Mouse (Mus musculus): ENCODE results near the gene March4. TPM values are rescaled to one million over a fixed set of nuclear protein-coding genes. Genes with fewer than 3 reads are reported as not detected.

March4 gene
- polyA plus RNA-seq, 1 experiment = 0.01 TPM

DNA sequence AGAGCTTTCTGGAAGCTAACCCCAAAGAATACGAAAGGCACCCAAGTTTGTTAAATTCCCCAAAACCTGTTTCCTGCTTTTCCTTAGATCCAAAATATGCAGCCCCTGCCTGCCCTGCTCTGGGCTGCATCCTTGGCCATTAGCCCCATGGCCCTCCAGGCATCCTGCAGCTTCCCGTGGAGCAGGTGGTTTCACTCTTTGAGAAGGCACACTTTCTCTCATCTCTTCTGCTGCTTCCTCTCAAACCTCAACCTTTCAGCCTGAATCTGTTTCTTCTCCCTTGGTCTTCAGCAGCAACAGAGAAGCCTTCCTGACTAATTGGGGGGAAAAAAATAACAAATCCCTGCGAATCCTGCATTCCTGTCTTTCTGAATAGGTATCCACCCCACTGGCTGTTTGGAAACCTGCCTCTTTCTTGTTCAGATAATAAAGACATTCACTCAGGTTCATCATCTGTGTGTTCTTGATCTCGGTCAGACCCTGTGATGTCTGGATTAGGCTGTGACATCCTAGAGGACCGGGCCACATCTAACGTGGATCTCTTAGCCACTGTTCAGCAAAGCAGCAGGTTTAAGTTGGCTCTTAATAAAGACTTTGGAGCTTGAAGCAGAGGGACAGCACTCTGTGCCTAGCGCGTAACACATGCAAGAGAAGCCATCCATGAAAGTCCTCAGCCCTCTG, 6.1 kb downstream of the March4 start:
- DNase-seq (ENCODE audit: low read depth) = no peak

DNA sequence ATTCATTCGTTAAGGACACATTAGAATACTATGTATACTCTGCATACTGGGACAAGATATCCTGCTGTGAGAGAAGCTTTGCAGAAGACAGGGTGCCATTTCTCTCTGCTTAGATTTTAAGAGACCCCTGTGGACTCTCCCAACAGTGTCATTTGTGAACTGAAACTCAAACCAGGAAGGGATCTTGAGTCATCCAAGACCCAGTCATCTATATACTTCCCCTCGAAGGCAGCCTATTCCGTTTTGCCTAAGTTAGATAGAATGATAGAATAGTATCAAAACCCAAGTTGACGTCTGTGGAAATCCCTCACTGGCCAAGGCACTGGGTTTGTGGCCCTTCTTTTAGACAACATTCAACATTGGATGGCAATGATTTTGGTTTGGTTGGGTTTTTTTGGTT, 7.5 kb downstream of the March4 start:
- no peak for DNase-seq (ENCODE audit: low read depth)

DNA sequence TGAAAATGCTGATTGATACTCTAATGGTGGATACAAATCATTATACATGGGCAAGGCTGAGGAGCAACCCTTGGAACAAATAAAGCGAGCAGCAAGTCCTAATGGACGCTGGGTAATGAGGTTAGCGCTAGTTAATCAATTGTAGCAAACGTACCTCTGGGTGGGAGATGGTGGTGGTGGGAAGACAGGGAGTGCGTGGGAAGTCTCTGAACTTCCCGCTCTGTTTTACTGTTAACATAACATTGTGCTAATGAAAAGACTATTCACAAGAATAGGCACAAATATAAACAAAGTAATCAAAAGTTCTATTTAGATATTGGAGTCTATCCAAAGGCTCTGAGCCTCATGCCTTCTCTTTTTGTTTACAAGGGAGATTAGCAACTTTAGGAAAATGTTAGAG, 13.1 kb downstream of the March4 start:
- DNase-seq (ENCODE audit: low read depth) = no peak

- no peak for DNase-seq (ENCODE audit: low read depth)
Observed at GRCm38 (mm10) chr1:72510778-72511520, 25.8 kb downstream of the March4 start.

DNA sequence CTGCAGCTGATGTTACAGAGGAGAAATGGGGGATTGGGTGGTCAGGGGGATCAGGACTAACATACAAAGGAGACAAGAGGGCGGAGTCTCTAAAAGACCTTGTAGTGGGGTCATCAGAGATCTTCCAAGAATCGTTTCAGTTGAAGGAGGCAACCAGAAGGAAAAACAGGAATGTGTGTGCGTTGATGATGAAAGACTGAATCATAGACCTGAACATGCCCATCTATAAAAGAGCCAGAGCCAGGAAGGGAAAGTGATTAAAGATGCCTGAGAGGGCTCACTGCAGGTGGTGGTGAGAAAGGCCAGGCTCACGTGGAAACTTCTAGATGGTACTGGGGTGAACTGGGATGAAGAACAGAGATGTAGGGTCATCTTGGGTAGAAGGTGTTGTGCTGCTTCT, 27.2 kb downstream of the March4 start:
- DNase-seq (ENCODE audit: low read depth) = no peak

GRCm38 (mm10) chr1:72507670-72508069, 29.1 kb downstream of the March4 start:
- no peak for DNase-seq (ENCODE audit: low read depth)

GRCm38 (mm10) chr1:72506202-72506601, 30.5 kb downstream of the March4 start:
- DNase-seq (ENCODE audit: low read depth) = no peak

GRCm38 (mm10) chr1:72497609-72498008, 39.1 kb downstream of the March4 start:
- DNase-seq (ENCODE audit: low read depth) = peak; percentile 70

DNA sequence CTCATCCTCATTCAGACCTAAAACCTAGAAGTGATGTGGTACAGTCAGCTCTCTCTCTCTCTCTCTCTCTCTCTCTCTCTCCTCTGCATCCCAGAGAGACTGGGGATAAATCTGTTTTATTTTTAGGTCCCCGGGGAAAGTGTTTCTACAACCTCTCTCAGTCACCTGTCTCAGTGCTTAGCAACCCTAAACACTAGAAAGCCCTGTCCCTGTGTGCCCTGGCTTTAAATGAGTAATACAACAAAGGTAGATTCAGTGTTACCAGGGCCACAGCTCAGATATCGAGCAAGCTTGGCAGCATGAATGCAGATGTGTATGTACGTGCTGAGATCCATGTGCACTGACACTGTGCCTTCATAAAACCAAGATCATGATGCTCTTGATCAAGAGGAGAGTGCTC, 43.3 kb downstream of the March4 start:
- DNase-seq (ENCODE audit: low read depth) = no peak

GRCm38 (mm10) chr1:72492666-72493065, 44.1 kb downstream of the March4 start:
- no peak for DNase-seq (ENCODE audit: low read depth)

DNA sequence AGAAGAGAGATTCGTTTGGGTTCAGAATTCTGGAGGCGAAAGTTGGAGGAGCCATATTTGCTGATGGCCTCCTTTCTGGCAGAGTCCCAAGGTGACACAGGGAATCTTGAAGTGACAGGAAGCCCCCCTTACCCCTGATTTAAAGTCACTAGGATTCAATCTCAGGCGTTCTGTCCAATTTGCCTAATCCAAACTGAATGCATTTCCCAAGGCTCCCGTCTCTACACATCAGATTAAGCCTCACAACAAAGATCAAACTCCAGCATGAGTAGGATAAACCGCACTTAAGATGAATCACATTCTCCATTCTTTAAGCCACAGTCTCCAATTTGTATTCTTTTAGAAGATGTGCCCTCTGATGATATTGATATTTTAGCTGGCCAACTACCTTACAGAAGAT, 45.4 kb downstream of the March4 start:
- DNase-seq (ENCODE audit: low read depth) = no peak

DNA sequence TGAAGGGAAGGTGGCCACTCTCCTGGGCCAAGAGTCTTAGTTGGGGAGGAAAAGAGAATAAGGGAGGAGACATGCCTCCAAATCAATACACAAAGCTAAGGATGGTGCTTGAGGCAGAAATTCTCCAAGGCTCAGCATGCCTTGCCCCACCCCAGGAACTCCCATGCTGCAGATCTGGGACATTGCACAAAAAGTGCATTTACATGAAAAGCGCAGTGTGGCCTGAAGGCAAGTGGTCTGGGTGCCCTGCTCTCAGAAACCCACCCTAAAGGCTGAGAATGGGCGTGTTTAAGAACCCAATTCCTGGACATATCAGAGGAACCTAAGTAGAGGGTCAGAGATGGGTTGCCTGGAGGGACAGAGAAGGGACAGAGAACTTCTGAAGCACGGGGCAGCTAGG, 45.9 kb downstream of the March4 start:
- no peak for DNase-seq (ENCODE audit: low read depth)

DNA sequence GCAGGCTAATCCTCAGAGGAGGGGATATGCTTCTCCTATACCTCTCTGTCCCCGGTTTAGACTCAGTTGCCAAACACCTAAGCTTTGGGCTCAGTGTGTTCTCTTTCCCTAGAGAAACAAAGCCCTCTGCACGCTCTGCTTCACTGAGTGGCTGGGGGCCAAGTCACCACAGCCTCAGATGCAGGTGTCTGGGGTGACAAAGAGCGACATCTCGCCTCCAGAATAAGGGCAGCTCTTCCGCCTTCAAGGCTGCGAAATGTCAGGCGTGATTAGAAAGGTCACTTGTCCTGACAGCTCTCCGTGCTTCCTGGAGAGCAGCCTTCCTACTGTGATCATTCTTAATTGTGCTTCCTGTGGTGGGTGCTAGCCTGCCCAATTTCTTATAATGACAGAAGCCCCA, 46.5 kb downstream of the March4 start:
- no peak for DNase-seq (ENCODE audit: low read depth)

- DNase-seq (ENCODE audit: low read depth) = no peak
Observed at GRCm38 (mm10) chr1:72476594-72476993, 60.1 kb downstream of the March4 start.

GRCm38 (mm10) chr1:72469075-72469474, 67.7 kb downstream of the March4 start:
- no peak for DNase-seq (ENCODE audit: low read depth)

GRCm38 (mm10) chr1:72468466-72469003, 68.2 kb downstream of the March4 start:
- DNase-seq (ENCODE audit: low read depth) = no peak

DNA sequence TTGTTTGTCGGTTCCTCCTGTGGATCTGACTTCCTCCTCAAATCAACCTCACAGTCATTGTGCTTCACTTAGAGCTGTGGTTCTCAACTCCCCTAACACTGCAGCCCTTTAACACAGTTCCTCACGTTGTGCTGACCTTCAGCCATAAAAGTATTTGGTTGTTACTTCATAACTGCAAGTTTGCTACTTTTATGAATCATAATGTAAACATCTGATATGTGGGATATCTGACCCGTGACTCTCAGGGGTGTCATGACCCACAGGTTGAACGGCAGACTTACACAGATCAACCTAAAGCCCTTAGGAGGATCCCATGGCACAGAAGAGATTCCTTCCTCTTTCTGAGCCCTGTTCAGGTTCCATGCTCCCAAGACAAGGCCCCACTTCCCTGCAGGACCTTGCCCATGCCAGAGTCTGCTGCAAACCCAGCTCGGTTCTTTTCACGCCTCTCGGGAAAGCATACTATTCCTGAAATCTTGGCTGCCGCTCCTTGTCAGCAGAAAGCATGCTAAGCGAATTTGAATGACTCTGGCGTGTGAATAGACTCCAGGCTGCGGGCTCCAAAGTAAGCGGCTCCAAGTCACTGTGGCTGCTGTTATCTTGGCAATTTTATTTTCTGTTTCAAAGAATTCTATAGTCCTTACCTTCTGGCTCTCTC, 71.7 kb downstream of the March4 start:
- no peak for DNase-seq (ENCODE audit: low read depth)

DNA sequence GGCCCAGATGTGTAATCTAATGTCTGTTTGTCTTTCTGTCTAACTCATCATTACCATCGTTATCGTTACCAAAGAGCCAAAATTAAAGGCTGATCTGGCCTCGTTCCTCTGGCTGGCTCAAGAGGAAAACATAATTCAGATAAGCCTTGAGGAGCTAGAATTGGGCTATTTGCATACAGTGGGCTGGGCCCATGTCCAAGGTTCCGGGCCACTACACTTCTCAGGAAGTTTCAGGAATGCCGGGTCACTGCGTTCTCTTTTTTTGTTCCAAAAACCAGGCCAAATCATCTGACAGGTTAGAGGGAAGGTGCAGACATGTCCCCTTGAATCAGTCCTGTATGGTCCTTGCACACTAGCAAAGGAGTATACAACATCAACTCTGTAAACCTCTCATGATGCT, 74.2 kb downstream of the March4 start:
- no peak for DNase-seq (ENCODE audit: low read depth)

DNA sequence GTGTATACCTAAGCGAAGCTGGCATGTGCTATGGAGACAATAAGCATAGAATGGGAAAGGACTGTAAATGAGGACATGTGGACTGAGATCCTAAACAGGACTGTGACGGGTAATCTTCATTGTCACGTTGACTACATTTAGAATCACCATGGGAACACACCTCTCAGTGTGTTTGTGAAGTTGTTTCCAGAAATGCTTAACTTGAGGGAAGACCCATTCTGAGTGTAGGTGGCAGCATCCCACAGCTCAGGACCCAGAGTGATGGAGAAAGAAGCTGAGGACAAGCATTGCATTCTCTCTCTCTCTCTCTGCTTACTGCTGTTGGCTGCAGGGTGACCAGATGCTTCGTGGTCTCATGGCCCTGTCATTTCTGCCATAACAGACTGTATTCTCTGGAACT, 79.1 kb downstream of the March4 start:
- DNase-seq (ENCODE audit: low read depth) = no peak

GRCm38 (mm10) chr1:72455923-72456322, 80.8 kb downstream of the March4 start:
- DNase-seq (ENCODE audit: low read depth) = no peak

DNA sequence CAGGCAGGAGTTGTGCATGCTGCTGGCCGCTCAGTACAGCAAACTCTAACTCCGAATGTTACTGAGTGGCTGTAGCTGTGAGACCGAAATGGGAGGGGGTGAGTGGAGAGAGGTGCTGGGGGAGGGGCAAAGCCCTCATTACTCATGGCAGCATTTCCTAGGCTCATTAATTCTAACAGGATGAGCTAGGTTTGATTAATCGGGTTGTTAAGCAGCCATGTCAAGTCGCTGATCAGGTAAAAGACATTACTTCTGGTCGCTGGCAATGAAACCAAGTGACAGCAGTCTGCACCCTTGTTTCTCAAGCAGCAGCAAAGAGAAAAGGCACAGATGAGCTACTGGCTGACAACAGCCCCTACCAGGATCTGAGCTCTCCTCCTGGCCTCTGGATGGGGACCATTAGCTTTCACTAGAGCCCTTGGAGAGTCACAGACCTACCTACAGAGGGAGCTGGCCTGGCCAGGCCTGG, 82.0 kb downstream of the March4 start:
- DNase-seq (ENCODE audit: low read depth) = no peak

GRCm38 (mm10) chr1:72452839-72453238, 83.9 kb downstream of the March4 start:
- DNase-seq (ENCODE audit: low read depth) = no peak

GRCm38 (mm10) chr1:72450790-72451189, 85.9 kb downstream of the March4 start:
- no peak for DNase-seq (ENCODE audit: low read depth)

Data from gonadal fat pad, adult 2 months (tissue).